Mouse (Mus musculus) embryonic facial prominence, embryonic 12.5 days (tissue): ENCODE measurements around the gene Cep72. TPM values are rescaled to one million over a fixed set of nuclear protein-coding genes. Genes with fewer than 3 reads are reported as not detected.
A peak's percentile ranks its signal among the peaks of the same experiment; 100 is the strongest.
"Not testable (repeated sequence)": the region's sequence is repeated elsewhere in the genome, so short reads cannot be mapped to it uniquely, and the experiment has no call there.

Experiments used
- ATAC-seq: fragments of 200-750 bp; cut with Nextera tagmentation; 2 replicates; pipeline ENCODE4 v1.8.0; 2017; ENCODE audit not compliant: insufficient number of reproducible peaks, insufficient read depth, low FRiP score, low TSS enrichment
- H3K27ac ChIP-seq: fragments of 300-500 bp; sonication (generic); 2 replicates; pipeline ENCODE4 v1.5.1; 2016; ENCODE audit warnings: mild to moderate bottlenecking
- H3K27me3 ChIP-seq: fragments of 300-500 bp; sonication (generic); 2 replicates; pipeline ENCODE4 v1.6.1; 2016; ENCODE audit warnings: mild to moderate bottlenecking, moderate library complexity
- H3K36me3 ChIP-seq: fragments of 300-500 bp; sonication (generic); 2 replicates; pipeline ENCODE4 v1.6.1; 2016; ENCODE audit warnings: mild to moderate bottlenecking
- H3K4me1 ChIP-seq: fragments of 300-500 bp; sonication (generic); 2 replicates; pipeline ENCODE4 v1.6.1; 2016
- H3K4me2 ChIP-seq: fragments of 300-500 bp; sonication (generic); replicated peaks from 2 replicates; pipeline ENCODE4 v1.6.1; 2016; ENCODE audit warnings: mild to moderate bottlenecking, moderate library complexity
- H3K4me3 ChIP-seq: fragments of 300-500 bp; sonication (generic); 2 replicates; pipeline ENCODE4 v1.5.1; 2016; ENCODE audit warnings: mild to moderate bottlenecking
- H3K9ac ChIP-seq: fragments of 300-500 bp; sonication (generic); 2 replicates; pipeline ENCODE4 v1.6.1; 2016; ENCODE audit warnings: mild to moderate bottlenecking, moderate library complexity
- H3K9me3 ChIP-seq: fragments of 300-500 bp; sonication (generic); 2 replicates; pipeline ENCODE4 v1.6.1; 2016; ENCODE audit warnings: mild to moderate bottlenecking, moderate library complexity
- WGBS: fragments of 180-500 bp; shearing (Covaris S2); methylation state at CpG from one replicate; pipeline ENCODE4 v1.1.7; 2016; 5-methylcytosine and 5-hydroxymethylcytosine counted together
- polyA plus RNA-seq: library from polyadenylated mRNA; unstranded; fragments of >200 nt; fragmentation: Nextera tagmentation; extraction: Ambion mirVana; gene quantifications from 2 replicates; pipeline ENCODE4 v1.2.1, GENCODE M21; 2016

The Cep72 gene
- polyA plus RNA-seq, 1 experiment from 2014 or later: 20.0 TPM

DNA sequence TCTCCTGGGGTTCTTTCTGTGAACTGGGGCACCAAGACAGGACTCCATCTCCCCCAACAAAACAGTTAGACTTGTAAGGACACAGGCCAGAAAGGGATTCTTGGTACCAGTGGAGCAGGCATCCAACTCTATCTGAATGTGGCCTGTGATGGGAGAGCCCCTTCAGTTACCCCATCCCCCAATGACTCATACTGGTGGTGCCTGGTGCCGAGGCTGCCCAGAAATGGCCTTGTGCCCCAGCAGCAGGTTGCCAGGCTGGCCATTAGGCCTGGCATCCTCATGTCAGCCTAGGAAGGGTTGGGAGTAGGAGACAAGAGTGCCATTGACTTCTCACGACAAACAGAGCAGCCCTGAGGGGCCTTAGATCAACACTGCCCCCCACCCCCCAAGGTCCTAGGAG lies 34.0 kb downstream of the Cep72 start:
- H3K4me3 ChIP-seq: no peak overlapping the region
- WGBS: 42% methylated on average over 2 of the region's 2 CpGs
- ATAC-seq: no peak
- H3K9ac ChIP-seq: no peak overlapping the region
- H3K9me3 ChIP-seq: no peaks in the 10 kb centered on the region
- H3K36me3 ChIP-seq: no peaks in the 10 kb centered on the region
- H3K27me3 ChIP-seq: no peaks in the 10 kb centered on the region
- H3K4me2 ChIP-seq: no peak overlapping the region
- no peak overlapping the region for H3K27ac ChIP-seq
- H3K4me1 ChIP-seq: no peaks in the 10 kb centered on the region

DNA sequence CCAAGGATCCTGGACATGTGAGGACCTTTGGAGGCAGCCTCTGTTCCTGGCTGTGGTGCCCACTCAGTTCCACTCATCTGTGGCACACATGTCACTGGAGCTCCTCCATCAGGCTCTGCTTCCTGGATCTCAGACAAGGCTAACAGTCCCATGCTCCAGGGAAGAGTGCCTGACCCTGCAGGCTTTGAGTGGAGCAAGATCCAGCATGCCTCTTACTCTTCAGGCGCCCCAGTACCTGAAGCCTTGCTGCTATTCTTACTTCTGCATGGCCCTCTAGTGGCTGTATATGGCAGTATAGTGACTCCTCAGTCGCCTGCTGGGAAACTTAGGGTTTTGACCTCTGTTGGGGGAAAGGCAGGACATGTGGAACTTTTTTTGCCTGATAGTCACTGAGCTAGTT lies 35.9 kb downstream of the Cep72 start:
- no peak overlapping the region for H3K9ac ChIP-seq
- ATAC-seq: no peak
- H3K4me3 ChIP-seq: no peak overlapping the region
- H3K36me3 ChIP-seq: no peaks in the 10 kb centered on the region
- no peak overlapping the region for H3K4me2 ChIP-seq
- H3K4me1 ChIP-seq: no peaks in the 10 kb centered on the region
- no peaks in the 10 kb centered on the region for H3K27me3 ChIP-seq
- no peaks in the 10 kb centered on the region for H3K9me3 ChIP-seq
- H3K27ac ChIP-seq: no peak overlapping the region
- 11% methylated on average over 2 of the region's 2 CpGs for WGBS

DNA sequence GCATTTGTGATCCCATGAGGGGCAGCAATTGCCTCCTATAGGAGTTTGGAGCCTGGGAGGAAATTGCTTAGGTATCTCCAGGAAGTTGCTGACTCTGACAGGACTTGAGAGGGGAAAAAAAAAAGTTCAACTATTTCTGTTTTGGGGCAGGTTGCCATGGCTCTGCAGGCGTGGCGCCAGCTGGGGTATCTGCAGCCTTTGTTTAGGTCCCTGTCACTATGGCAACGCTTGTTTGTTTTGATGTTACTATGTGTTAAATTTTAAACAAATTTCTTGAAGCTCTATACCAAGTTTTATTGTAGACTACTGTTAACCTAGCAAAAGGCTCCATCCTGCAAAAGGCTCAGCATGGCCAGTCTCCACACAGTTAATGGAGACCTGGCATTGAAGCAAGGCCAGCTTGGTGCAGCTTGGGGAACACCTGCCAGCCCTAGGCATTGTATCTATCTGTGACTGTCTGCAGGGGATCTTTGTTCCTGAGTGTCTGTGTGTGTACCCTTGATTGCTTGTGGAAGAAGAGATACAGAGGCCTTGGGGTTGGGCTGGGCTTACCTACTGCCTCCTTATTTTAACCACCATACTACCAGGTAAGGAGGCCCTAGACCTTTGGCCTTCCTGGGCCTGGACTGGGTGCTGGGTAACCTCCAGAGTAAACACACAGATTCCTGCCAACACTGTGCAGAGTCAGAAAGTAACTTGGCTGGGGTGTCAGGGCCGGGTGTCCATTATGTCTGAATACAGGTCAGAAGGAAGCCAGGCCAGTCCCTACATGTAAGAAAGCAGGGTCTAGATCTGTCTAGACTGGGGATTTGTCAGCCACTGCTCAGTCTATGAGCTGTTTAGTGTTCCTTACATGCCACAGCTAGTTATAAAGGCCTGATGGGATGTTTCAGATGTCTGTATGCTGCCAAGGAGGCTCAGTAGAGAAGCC lies 36.7 kb downstream of the Cep72 start:
- 65% methylated on average over 4 of the region's 4 CpGs for WGBS
- no peak for ATAC-seq

DNA sequence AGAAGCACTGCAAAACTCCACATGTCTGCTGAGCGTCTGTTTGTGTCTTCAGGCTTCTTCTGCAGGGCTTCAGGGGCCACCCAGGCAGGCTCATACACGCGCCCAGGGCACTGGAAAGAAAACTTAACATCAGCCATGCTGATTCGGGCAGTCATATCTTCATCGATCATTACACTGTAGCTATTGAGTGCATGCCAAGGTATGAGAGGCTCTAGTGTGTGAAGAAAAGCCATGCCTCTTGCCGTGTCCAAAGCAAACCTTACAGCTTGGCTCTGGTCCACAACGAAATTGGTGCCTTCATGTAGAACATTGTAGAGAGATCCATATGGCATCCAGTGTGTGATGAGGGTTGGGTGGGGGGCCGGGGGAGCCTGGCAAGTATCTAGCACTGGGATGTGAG lies 43.1 kb downstream of the Cep72 start:
- not testable (repeated sequence) for H3K27ac ChIP-seq, H3K27me3 ChIP-seq, H3K4me2 ChIP-seq, H3K4me1 ChIP-seq, H3K36me3 ChIP-seq, H3K9ac ChIP-seq, ATAC-seq, H3K9me3 ChIP-seq, H3K4me3 ChIP-seq
- WGBS: 83% methylated on average over 8 of the region's 8 CpGs

More for the DNA sequence above, 36.7 kb downstream of the Cep72 start:
- Histone ChIP-seq H3K9ac (no peak overlapping the region), H3K27ac (no peak overlapping the region), H3K9me3 (no peaks in the 10 kb centered on the region), H3K36me3 (no peaks in the 10 kb centered on the region), H3K27me3 (no peaks in the 10 kb centered on the region), H3K4me2 (no peak overlapping the region), H3K4me3 (no peak overlapping the region), H3K4me1 (no peaks in the 10 kb centered on the region)

DNA sequence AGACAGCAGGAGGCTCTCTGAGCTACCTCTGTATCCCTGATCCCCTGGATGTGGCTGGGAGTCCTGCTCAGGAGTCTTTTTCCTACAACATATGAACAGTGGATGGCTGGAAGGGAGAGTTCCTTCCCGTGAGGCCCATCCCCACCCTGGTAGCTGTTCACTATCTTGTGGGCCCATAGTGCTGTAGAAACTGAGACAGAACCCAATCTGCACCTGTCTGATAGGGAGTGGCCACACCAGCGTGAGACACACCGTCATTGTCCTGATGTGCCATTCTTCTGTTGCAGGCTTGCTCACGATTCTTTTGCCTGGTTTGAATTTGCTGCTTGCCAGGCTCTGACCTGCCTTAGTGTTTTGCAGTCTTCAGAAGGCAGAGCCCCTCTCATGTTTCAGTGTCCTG lies 44.7 kb downstream of the Cep72 start:
- Histone ChIP-seq H3K4me2 (no peak overlapping the region), H3K27me3 (no peaks in the 10 kb centered on the region), H3K9me3 (no peaks in the 10 kb centered on the region), H3K4me1 (no peaks in the 10 kb centered on the region), H3K4me3 (no peak overlapping the region), H3K36me3 (no peaks in the 10 kb centered on the region), H3K27ac (no peak overlapping the region), H3K9ac (no peak overlapping the region)
- no peak for ATAC-seq
- 72% methylated on average over 4 of the region's 4 CpGs for WGBS

DNA sequence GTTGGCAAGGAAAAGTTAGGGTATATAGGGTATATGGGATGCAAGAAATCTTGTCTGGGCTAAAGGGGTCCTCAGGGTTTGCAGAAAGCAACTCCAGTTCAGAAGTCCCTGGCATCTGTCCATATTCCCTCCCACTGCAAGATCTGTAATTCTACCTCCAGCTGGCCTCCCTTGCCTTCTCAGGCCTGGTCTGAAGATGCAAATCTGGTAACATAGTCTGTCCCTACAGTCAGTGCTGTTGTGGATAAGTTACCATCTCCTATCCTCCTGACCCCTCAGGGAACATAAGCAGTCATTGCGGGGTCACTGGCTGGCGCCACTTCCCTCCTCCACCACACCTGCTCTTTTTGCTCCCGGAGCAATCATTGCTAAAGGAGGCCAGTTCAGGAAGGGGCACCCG lies 46.2 kb downstream of the Cep72 start:
- H3K9ac ChIP-seq: no peak overlapping the region
- H3K4me1 ChIP-seq: no peaks in the 10 kb centered on the region
- no peak overlapping the region for H3K27ac ChIP-seq
- no peak overlapping the region for H3K4me2 ChIP-seq
- WGBS: 65% methylated on average over 4 of the region's 4 CpGs
- no peak overlapping the region for H3K4me3 ChIP-seq
- peaks cover 11% of the 10 kb centered on the region; the same call in 1 of the 2 replicates for H3K27me3 ChIP-seq
- no peaks in the 10 kb centered on the region for H3K36me3 ChIP-seq
- ATAC-seq: no peak
- no peaks in the 10 kb centered on the region for H3K9me3 ChIP-seq

DNA sequence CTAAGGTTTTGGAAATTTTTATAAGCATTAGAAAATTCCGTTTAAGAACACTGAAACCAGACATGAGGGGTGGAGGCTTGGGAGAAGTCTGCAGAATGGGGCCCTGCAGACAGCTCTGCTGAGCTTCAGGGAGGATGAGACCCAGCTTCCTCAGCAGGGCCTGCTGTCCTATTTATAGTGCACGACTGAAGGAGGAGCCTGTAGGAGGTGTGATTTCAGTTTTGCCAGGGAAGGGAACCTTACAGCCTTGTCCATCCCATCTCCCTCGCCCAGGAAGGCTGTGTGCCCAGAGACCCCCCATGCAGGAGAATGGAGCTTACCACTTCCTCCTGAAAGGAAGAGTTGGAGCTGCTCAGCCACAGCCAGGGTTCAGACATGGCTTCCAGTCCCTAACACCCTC lies 51.4 kb downstream of the Cep72 start:
- Histone ChIP-seq H3K9ac (no peak overlapping the region), H3K36me3 (no peaks in the 10 kb centered on the region), H3K4me2 (peak overlapping the region; percentile 99), H3K27ac (no peak overlapping the region), H3K27me3 (peaks cover 30% of the 10 kb centered on the region), H3K9me3 (no peaks in the 10 kb centered on the region), H3K4me1 (0 out of 2 replicates have a peak, but pooled peaks cover 9% of the 10 kb centered on the region), H3K4me3 (peak overlapping the region; percentile 48)
- no peak for ATAC-seq
- WGBS: 8% methylated on average over 3 of the region's 3 CpGs

DNA sequence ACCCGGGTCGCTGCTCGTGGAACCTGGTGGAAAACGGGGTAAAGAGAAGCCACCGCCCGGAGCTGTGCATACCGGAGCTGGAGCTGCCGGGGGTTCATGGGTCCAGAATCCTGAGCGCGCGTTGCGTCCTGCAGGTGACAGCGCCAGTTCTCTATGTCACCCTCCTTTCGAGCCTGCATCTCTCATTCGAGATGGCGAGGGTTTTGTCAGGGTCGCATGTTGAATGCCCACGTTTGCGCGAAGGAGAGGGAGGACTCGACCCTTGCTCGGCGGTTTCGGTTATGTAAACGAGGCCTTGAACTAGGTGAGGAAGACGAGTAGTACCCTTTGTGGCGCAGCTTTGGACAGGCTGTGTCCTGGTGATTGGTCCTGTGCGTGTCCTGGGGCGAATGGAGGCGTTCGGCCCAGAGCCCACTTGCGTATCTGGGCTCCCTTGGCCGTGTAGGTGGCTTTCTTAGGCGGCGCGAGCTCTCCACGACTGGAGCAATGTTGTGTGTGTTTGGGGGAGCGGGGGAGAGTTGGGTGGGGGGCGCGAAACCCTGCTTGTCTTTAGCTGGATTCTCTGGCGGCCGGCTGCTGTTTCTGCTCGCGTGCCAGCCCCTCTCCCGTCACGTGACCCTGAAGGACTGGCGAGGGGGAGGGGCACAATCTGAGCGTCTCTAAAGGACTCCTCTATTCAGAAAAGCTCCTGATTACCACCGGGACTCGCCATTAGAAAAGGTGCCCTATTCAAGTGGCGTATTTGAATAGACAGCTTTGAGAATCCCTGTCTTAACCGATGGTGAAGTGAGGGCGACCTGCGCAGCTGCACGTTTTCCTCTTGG lies 52.1 kb downstream of the Cep72 start:
- H3K4me1 ChIP-seq: 0 out of 2 replicates have a peak, but pooled peaks cover 9% of the 10 kb centered on the region
- H3K27me3 ChIP-seq: peaks cover 30% of the 10 kb centered on the region
- H3K9me3 ChIP-seq: no peaks in the 10 kb centered on the region
- under 1% methylated on average over 55 of the region's 55 CpGs for WGBS
- H3K36me3 ChIP-seq: no peaks in the 10 kb centered on the region
- H3K9ac ChIP-seq: peak overlapping the region; percentile 43
- peak; percentile 13; the same call in 1 of the 2 replicates for ATAC-seq
- H3K27ac ChIP-seq: no peak overlapping the region
- H3K4me2 ChIP-seq: peak overlapping the region; percentile 99
- peak overlapping the region; percentile 48 for H3K4me3 ChIP-seq

DNA sequence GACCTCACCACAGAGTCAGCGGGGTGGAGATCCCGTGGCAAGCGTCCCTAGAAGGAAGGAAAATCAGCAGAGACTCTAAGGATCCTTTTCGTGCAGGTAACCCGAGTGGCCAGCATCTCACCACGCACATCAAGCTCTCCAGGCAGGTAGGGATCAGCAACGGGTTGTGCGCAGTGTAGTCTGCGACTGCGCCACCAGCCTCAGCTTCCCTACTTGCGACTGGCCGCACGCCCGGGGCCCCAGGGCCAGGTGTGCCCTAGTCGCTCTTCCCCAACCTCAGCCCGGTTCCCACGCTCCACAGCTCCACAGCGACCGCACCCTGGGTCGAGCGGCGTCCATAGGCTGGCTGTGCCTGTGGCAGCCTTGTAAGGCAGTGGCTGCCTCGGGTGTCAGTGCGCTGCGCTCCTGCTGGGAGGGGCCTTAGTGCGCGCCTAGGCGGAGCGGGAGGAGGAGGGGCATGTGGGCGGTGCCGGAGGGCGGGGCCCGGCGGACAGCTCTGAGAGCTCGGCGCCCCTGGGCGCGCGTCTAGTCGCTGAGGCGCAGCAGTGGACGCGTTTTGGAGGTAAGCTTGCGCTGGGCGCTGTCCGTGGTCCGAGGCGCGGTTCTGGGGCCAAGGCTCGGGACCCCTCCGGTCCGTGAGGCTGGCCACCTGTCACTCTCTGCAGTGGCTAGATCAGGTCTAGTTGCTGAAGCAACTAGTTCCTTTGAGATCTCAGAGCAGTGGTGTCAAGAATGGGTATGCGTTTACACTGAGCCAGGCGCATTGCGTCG lies 53.0 kb downstream of the Cep72 start, which contains the start of gene Tppp:
TSS of gene Tppp (plus strand) at position 460 of the 771 bp plus-strand sequence.
- Histone ChIP-seq H3K27me3 (peaks cover 30% of the 10 kb centered on the region), H3K27ac (no peak within 1 kb of the TSS), H3K9ac (peak within 1 kb of the TSS; percentile 46), H3K36me3 (no peaks in the 10 kb centered on the region), H3K4me3 (peak within 1 kb of the TSS; percentile 48), H3K4me1 (0 out of 2 replicates have a peak, but pooled peaks cover 9% of the 10 kb centered on the region), H3K9me3 (no peaks in the 10 kb centered on the region), H3K4me2 (peak within 1 kb of the TSS; percentile 99)
- peak; percentile 94 for ATAC-seq
- whole genome bisulfite sequencing: under 1% methylated on average over 56 of the region's 56 CpGs

DNA sequence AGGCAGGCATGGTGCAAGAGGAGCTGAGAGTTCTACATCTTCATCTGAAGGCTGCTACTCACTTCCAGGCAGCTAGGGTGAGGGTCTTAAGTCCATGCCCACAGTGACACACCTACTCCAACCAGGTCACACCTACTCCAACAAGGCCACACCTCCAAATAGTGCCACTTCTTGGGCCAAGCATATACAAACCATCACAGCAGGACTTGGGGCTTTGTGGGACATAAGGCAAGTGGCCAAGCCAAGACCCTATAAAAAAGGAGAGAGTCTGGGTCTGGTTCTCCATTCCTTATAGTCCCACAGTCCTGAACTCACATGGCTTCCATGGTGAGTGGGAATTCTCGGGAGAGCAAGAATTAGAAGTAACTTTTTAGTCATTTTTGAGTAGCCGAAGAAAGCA lies 53.9 kb downstream of the Cep72 start:
- not testable (repeated sequence) for H3K36me3 ChIP-seq, H3K4me1 ChIP-seq, ATAC-seq, H3K4me3 ChIP-seq, H3K4me2 ChIP-seq, H3K27ac ChIP-seq, H3K9ac ChIP-seq, H3K9me3 ChIP-seq
- WGBS: 71% methylated on average over 2 of the region's 2 CpGs
- peaks cover 30% of the 10 kb centered on the region for H3K27me3 ChIP-seq

DNA sequence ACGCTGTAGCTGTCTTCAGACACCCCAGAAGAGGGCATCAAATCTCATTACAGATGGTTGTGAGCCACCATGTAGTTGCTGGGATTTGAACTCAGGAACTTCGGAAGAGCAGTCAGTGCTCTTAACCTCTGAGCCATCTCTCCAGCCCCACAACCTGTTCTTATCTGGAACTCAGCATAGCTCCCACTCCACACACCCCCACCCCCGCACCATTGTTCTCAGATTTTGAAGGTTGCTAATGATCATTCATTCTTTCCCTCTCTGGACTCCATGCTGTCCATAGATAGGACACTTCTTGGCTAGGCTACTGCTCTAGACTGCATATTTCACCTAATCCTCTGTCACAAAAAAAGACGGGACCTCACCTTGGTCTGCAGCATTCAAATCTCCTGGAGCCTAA lies 55.2 kb downstream of the Cep72 start:
- not testable (repeated sequence) for H3K9ac ChIP-seq, H3K27ac ChIP-seq, H3K9me3 ChIP-seq, ATAC-seq, H3K4me3 ChIP-seq, H3K4me1 ChIP-seq, H3K4me2 ChIP-seq, H3K36me3 ChIP-seq
- peaks cover 27% of the 10 kb centered on the region for H3K27me3 ChIP-seq
- 86% methylated on average over 4 of the region's 4 CpGs for WGBS
